Mouse (Mus musculus) forebrain, embryonic 16.5 days (tissue): ENCODE data around the gene Cd109. TPM values are rescaled to one million over a fixed set of nuclear protein-coding genes. Genes with fewer than 3 reads are reported as not detected.
A peak's percentile ranks its signal among the peaks of the same experiment; 100 is the strongest.

ENCODE experiments used
- ATAC-seq: fragments of 200-750 bp; cut with Nextera tagmentation; 2 replicates; pipeline ENCODE4 v1.8.0; 2017; ENCODE audit warnings: mild to moderate bottlenecking, moderate library complexity
- H3K27ac ChIP-seq: fragments of 300-500 bp; sonication (generic); 2 replicates; pipeline ENCODE4 v1.5.1; 2014; ENCODE audit warnings: low read length, control low read depth
- H3K27me3 ChIP-seq: fragments of 300-500 bp; sonication (generic); replicated peaks from 2 replicates; pipeline ENCODE4 v1.6.1; 2014; ENCODE audit warnings: low read length; ENCODE audit not compliant: control insufficient read depth, insufficient read depth
- H3K36me3 ChIP-seq: fragments of 300-500 bp; sonication (generic); 2 replicates; pipeline ENCODE4 v1.6.1; 2014; ENCODE audit not compliant: control insufficient read depth, insufficient read depth
- H3K4me1 ChIP-seq: fragments of 300-500 bp; sonication (generic); replicated peaks from 2 replicates; pipeline ENCODE4 v1.6.1; 2014; ENCODE audit warnings: low read length; ENCODE audit not compliant: control insufficient read depth, insufficient read depth
- H3K4me2 ChIP-seq: fragments of 300-500 bp; sonication (generic); 2 replicates; pipeline ENCODE4 v1.6.1; 2014; ENCODE audit warnings: mild to moderate bottlenecking, low read length, control low read depth
- H3K4me3 ChIP-seq: fragments of 300-500 bp; sonication (generic); replicated peaks from 2 replicates; pipeline ENCODE4 v1.5.1; 2014; ENCODE audit warnings: mild to moderate bottlenecking, low read length, control low read depth
- H3K9ac ChIP-seq: fragments of 300-500 bp; sonication (generic); replicated peaks from 2 replicates; pipeline ENCODE4 v1.6.1; 2014; ENCODE audit warnings: low read depth, low read length, control low read depth
- H3K9me3 ChIP-seq: fragments of 300-500 bp; sonication (generic); 2 replicates; pipeline ENCODE4 v1.6.1; 2016; ENCODE audit warnings: low read length; ENCODE audit not compliant: control insufficient read depth
- WGBS: fragments of 180-500 bp; shearing (Covaris S2); extraction: QIAGEN DNeasy Blood & Tissue Kit; methylation state at CpG from one replicate; pipeline ENCODE4 v1.1.7; 2014; 5-methylcytosine and 5-hydroxymethylcytosine counted together
- polyA plus RNA-seq: library from polyadenylated mRNA; unstranded; fragments of >200 nt; fragmentation: Nextera tagmentation; extraction: Ambion mirVana; gene quantifications from 2 replicates; pipeline ENCODE4 v1.2.1, GENCODE M21; 2015

The Cd109 gene
- polyA plus RNA-seq, 1 experiment from 2014 or later: 1.1 TPM

DNA sequence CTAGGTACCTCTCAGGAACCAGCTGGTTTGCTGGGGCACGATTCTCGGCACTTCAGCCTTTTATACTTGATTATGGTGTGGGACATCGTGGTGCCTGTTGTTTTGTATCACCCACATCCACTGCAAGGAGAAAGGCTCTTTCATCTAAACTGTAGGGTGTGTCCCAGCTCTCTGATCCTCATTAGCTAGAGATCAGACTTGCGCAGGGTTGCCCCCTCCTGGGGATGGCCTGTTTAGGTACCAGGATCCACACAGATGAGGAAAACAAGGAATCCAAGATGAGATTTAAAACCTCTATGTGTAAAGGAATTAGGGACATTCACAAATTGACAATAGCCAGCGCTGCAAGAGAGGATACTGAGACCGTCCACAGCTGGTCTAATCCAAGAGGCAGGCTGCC, 14.6 kb downstream of the Cd109 start:
- no peaks in the 10 kb centered on the region for H3K27me3 ChIP-seq
- no peaks in the 10 kb centered on the region for H3K36me3 ChIP-seq
- no peaks in the 10 kb centered on the region for H3K9me3 ChIP-seq
- H3K9ac ChIP-seq: no peak overlapping the region
- H3K27ac ChIP-seq: no peak overlapping the region
- no peak for ATAC-seq
- 38% methylated on average over 6 of the region's 6 CpGs for WGBS
- no peak overlapping the region for H3K4me3 ChIP-seq
- no peak overlapping the region for H3K4me2 ChIP-seq
- H3K4me1 ChIP-seq: no peaks in the 10 kb centered on the region

DNA sequence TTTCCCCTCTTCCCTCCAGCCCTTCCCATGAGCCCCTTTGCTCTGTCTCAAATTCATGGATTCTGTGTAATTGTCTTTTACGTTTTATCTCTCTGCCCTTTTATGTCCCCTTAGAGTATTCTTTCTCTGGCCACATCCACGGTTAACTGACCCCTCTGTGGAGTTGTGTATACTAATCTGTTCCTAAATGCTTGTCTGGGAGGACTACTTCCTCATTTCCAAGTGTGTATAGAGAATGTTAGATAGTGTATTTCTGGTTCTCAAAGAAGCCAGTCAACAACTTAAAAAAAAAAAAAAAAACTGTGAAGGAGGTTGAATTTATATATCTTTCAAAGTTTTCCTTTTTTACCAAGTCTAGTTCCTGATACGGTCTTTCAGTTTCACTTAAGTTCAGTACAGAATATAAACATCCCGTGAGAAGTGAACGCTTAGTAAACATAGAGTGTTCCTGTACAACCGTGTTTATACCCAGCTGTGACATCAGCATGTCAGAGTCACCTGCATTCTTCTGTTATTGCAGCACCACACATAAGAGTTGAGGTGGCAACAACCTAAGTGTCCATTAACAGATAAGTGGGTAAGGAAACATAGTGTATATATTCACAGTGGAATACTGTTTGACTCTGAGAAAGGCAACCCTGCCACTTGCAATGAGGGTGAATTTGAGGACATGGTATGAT, 16.5 kb downstream of the Cd109 start:
- no peak for ATAC-seq
- Histone ChIP-seq H3K4me2 (no peak overlapping the region), H3K4me1 (no peaks in the 10 kb centered on the region), H3K4me3 (no peak overlapping the region), H3K9ac (no peak overlapping the region), H3K27me3 (no peaks in the 10 kb centered on the region), H3K9me3 (no peaks in the 10 kb centered on the region), H3K36me3 (no peaks in the 10 kb centered on the region), H3K27ac (no peak overlapping the region)
- WGBS: 88% methylated on average over 6 of the region's 6 CpGs

DNA sequence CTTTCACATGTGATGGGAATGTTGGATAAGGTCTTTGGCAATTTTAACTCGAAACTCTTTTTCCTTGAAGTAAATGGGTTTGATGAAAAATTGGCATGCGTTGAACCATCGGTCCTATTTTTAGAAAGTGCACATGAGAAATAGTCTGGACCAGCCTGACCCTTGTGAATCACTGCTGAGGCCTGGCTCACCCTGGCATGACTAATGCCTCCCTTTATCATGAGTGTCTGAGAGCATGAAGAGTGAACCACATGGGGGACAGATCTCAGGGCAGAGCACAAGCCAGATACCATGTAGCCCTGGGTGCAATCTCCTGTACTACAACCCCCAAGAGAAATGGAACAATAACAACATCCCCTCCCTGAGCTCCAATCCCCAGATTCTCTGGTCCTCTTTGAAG, 18.6 kb downstream of the Cd109 start:
- Histone ChIP-seq H3K9me3 (no peaks in the 10 kb centered on the region), H3K36me3 (no peaks in the 10 kb centered on the region), H3K9ac (no peak overlapping the region), H3K4me2 (no peak overlapping the region), H3K4me1 (no peaks in the 10 kb centered on the region), H3K4me3 (no peak overlapping the region), H3K27me3 (no peaks in the 10 kb centered on the region), H3K27ac (no peak overlapping the region)
- ATAC-seq: no peak
- 94% methylated on average over 3 of the region's 3 CpGs for WGBS

GRCm38 (mm10) chr9:78641386-78641785, 26.0 kb downstream of the Cd109 start:
- H3K9me3 ChIP-seq: no peaks in the 10 kb centered on the region
- ATAC-seq: no peak
- no peaks in the 10 kb centered on the region for H3K27me3 ChIP-seq
- no peak overlapping the region for H3K4me2 ChIP-seq
- WGBS: 86% methylated on average over 4 of the region's 4 CpGs
- H3K27ac ChIP-seq: no peak overlapping the region
- H3K4me3 ChIP-seq: no peak overlapping the region
- H3K36me3 ChIP-seq: no peaks in the 10 kb centered on the region
- no peaks in the 10 kb centered on the region for H3K4me1 ChIP-seq
- no peak overlapping the region for H3K9ac ChIP-seq

DNA sequence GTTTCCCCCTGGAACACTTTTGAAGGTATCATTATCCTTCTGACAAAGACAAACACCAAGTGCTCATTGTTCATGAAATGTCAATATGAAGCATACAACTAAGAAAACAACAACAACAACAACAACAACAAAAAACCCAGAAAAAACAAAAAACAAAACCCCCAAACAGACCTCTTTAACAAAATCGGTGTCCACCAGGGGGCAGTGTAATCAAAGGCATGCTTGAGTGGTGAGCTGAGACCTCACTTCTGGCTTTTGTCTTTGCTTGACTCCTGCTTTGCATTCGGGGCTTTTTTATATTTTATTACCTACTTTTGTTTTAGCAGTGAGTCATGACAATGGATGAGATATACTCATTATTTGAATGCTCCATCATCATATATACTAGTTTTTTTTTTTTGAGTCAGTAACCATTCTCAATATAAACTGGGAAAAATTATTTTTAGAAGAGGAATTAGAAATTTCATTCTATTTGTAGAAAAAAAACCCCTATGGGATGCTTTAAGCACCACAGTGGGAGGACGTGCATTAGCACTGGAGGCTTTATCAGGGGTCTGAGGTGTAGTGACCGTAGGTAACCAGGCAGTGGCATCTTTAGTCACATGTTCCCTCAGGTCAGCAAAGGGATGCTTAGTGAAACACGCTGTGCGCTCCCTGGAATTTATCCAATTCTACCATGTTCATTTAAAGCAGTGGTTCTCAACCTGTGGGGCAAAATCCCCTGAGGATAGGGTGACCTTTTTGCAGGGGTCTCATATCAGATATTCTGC, 30.8 kb downstream of the Cd109 start:
- no peaks in the 10 kb centered on the region for H3K4me1 ChIP-seq
- no peak overlapping the region for H3K27ac ChIP-seq
- no peak overlapping the region for H3K9ac ChIP-seq
- ATAC-seq: peak; percentile 49; the same call in 1 of the 2 replicates
- no peaks in the 10 kb centered on the region for H3K27me3 ChIP-seq
- H3K9me3 ChIP-seq: no peaks in the 10 kb centered on the region
- H3K36me3 ChIP-seq: no peaks in the 10 kb centered on the region
- no peak overlapping the region for H3K4me3 ChIP-seq
- 44% methylated on average over 6 of the region's 6 CpGs for WGBS
- no peak overlapping the region for H3K4me2 ChIP-seq

- H3K4me1 ChIP-seq: no peaks in the 10 kb centered on the region
- no peak overlapping the region for H3K4me3 ChIP-seq
- H3K9me3 ChIP-seq: no peaks in the 10 kb centered on the region
- ATAC-seq: no peak
- no peaks in the 10 kb centered on the region for H3K36me3 ChIP-seq
- H3K9ac ChIP-seq: no peak overlapping the region
- WGBS: 66% methylated on average over 8 of the region's 8 CpGs
- no peak overlapping the region for H3K4me2 ChIP-seq
- H3K27me3 ChIP-seq: no peaks in the 10 kb centered on the region
- H3K27ac ChIP-seq: no peak overlapping the region
These were observed 33.3 kb downstream of the Cd109 start for GRCm38 (mm10) chr9:78648641-78649040.

- ATAC-seq: no peak
- H3K4me2 ChIP-seq: no peak overlapping the region
- no peaks in the 10 kb centered on the region for H3K4me1 ChIP-seq
- no peaks in the 10 kb centered on the region for H3K9me3 ChIP-seq
- H3K9ac ChIP-seq: no peak overlapping the region
- no peaks in the 10 kb centered on the region for H3K27me3 ChIP-seq
- no peak overlapping the region for H3K4me3 ChIP-seq
- H3K36me3 ChIP-seq: no peaks in the 10 kb centered on the region
- no peak overlapping the region for H3K27ac ChIP-seq
These were observed 34.1 kb downstream of the Cd109 start for GRCm38 (mm10) chr9:78649398-78649797.

DNA sequence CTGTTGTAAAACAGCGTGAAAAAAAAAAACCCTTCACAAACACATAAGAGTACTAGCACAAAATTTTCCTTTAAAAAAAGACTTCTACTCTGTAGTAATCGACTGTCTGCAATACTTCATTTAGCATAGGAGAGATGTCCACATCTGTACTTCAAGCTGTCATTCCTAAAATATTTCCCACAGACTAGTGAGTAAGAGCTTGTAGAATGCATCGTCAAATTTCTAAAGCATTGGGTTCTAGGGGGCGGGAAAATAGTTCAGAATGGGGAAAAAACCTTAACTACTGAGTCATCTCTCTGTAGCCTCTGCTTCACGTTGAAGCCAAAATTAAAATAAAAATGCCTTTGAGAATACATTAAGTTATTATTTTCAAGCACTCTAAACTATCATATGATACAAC, 42.2 kb downstream of the Cd109 start:
- H3K27ac ChIP-seq: no peak overlapping the region
- no peaks in the 10 kb centered on the region for H3K4me1 ChIP-seq
- no peak for ATAC-seq
- no peaks in the 10 kb centered on the region for H3K9me3 ChIP-seq
- H3K9ac ChIP-seq: no peak overlapping the region
- WGBS: 91% methylated on average over 5 of the region's 5 CpGs
- no peak overlapping the region for H3K4me3 ChIP-seq
- H3K27me3 ChIP-seq: no peaks in the 10 kb centered on the region
- H3K4me2 ChIP-seq: no peak overlapping the region
- no peaks in the 10 kb centered on the region for H3K36me3 ChIP-seq

- H3K27me3 ChIP-seq: no peaks in the 10 kb centered on the region
- no peak overlapping the region for H3K9ac ChIP-seq
- H3K4me2 ChIP-seq: no peak overlapping the region
- no peak for ATAC-seq
- no peak overlapping the region for H3K27ac ChIP-seq
- WGBS: 87% methylated on average over 13 of the region's 13 CpGs
- H3K9me3 ChIP-seq: no peaks in the 10 kb centered on the region
- H3K36me3 ChIP-seq: no peaks in the 10 kb centered on the region
- no peaks in the 10 kb centered on the region for H3K4me1 ChIP-seq
- H3K4me3 ChIP-seq: no peak overlapping the region
These were observed 56.2 kb downstream of the Cd109 start for GRCm38 (mm10) chr9:78671446-78671985.
